Mouse (Mus musculus): Measurements from ENCODE around the gene Alkbh1. TPM values are rescaled to one million over a fixed set of nuclear protein-coding genes. Genes with fewer than 3 reads are reported as not detected.

The Alkbh1 gene
- polyA plus RNA-seq, 1 experiment from 2014 or later, result 52.6 TPM

DNA sequence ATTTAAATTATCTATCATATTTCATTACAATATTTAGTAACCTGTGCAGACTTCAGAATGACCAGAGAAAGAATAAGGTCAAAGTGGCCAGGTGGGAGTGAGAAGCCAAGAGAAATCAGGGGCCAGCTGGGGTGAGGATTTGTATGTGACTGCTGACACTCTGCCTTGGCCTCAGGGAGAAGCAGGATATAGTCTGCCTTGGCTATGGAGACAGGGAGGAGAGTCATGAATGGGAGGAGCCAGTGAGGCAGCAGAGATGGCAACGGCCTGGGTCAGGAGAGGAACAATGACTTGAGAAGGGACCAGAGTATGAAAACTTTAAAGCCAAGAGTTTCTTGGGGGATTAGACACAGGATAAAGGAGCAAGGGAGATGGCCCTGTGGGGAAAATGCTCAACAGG is 20.1 kb downstream of the Alkbh1 start:
- Histone ChIP-seq H3K9ac (ENCODE audit: low read depth, low read length) (no peak overlapping the region), H3K9me3 (replicated peaks; ENCODE audit: control insufficient read depth, low read length) (no peaks in the 10 kb centered on the region), H3K36me3 (ENCODE audit: control insufficient read depth, insufficient read depth, low read length) (peaks cover 19% of the 10 kb centered on the region), H3K27me3 (ENCODE audit: control insufficient read depth, insufficient read depth, low read length) (no peaks in the 10 kb centered on the region), H3K4me2 (no peak overlapping the region), H3K4me3 (ENCODE audit: low read depth, low read length) (no peak overlapping the region), H3K4me1 (ENCODE audit: control insufficient read depth, insufficient read depth, low read length) (0 out of 2 replicates have a peak, but pooled peaks cover 2% of the 10 kb centered on the region), H3K27ac (ENCODE audit: low read depth, low read length) (no peak overlapping the region)
- ATAC-seq (replicated peaks; ENCODE audit: insufficient number of reproducible peaks, low FRiP score, low TSS enrichment), result no peak
- 52% methylated on average over 1 of the region's 1 CpGs for WGBS (ENCODE audit: insufficient replicate concordance)

DNA sequence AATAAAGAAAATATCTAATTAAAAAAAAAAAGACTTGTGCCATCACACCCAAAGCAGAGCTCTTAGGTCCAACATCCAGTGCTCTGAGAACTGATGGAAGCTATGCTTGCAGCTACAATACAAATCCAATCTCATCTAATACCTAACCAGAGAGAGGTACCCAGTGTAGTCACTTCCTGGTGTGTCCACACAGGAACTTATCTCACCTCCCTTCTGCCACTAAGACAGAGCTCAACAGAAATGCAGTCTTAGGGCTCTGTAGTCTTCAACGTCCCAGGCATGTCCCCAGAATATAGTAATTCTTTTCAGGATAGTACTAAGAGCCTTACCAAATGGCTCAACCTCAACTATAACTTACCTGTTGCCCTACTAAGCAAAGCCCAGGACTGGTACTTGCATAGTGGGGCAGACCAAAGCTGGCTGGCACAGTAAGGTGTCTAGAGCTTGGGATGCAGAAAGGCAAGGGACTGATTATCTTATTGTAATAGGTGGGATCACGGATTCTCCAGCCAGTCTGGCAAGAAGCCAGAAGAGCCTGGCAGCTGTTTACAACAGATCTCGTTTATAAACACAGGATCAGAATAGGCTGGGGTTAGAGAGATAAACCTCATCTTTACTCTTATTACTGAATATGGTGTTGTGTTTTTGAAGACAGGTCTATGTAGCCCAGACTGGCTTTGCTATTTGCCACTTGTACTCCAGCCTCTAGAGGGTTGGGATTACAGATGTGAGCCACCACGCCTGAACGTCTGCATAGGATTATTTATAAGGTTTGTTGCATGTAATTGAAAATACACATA is 21.9 kb downstream of the Alkbh1 start:
- Histone ChIP-seq H3K4me2 (no peak overlapping the region), H3K4me1 (ENCODE audit: control insufficient read depth, insufficient read depth, low read length) (0 out of 2 replicates have a peak, but pooled peaks cover 2% of the 10 kb centered on the region), H3K36me3 (ENCODE audit: control insufficient read depth, insufficient read depth, low read length) (peaks cover 4% of the 10 kb centered on the region; the same call in 1 of the 2 replicates), H3K27ac (ENCODE audit: low read depth, low read length) (no peak overlapping the region), H3K4me3 (ENCODE audit: low read depth, low read length) (no peak overlapping the region), H3K9me3 (replicated peaks; ENCODE audit: control insufficient read depth, low read length) (no peaks in the 10 kb centered on the region), H3K27me3 (ENCODE audit: control insufficient read depth, insufficient read depth, low read length) (no peaks in the 10 kb centered on the region), H3K9ac (ENCODE audit: low read depth, low read length) (no peak overlapping the region)
- 71% methylated on average over 5 of the region's 5 CpGs for WGBS (ENCODE audit: insufficient replicate concordance)
- ATAC-seq (replicated peaks; ENCODE audit: insufficient number of reproducible peaks, low FRiP score, low TSS enrichment), result no peak

DNA sequence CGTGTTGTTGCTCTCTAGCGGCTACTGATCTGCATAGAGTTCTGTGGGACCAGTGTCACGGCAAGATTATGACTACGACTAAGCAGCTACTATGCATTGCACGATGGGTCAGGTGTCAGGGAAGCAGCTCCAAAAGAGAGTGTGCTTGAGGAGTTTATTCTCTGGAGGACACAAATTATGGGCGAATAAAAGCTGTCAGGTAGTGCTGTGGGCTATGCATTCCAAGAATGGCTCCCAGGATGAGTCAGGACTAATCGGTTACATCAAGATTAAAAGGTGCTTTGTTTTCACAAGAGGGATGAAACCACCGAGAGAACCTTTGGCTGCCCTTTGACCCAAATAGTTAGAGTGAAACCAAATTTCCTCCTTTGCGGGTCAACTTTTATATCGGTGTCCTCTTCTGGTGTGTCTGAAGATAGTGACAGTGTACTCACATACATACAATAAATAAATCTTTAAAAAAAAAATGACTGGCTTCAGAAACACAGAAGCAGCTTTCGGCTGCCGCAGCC is 23.8 kb downstream of the Alkbh1 start:
- no peak overlapping the region for H3K9ac ChIP-seq (ENCODE audit: low read depth, low read length)
- 70% methylated on average over 12 of the region's 12 CpGs for WGBS (ENCODE audit: insufficient replicate concordance)
- H3K4me1 ChIP-seq (ENCODE audit: control insufficient read depth, insufficient read depth, low read length), result 0 out of 2 replicates have a peak, but pooled peaks cover 2% of the 10 kb centered on the region

DNA sequence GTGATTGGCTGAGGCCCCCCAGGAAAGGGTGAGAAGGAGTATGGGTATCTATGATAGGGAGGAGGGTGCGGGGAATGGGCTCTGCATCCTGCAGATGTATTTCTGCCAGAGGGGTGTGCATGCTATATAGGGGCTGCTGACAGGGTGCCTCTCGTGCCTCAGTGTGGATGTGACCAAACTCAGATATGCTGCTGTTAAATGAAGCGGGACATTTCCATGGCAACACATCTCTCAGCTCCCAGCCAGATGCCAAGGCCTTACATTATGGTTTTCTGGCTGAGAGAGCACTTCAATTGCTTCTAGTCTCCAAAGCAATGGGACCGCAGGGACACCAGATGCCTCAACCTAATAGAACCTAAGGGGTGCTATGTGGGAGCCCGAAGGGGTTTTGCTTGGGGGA is 24.9 kb downstream of the Alkbh1 start:
- WGBS (ENCODE audit: insufficient replicate concordance), result 80% methylated on average over 5 of the region's 5 CpGs
- Histone ChIP-seq H3K4me1 (ENCODE audit: control insufficient read depth, insufficient read depth, low read length) (0 out of 2 replicates have a peak, but pooled peaks cover 2% of the 10 kb centered on the region), H3K9ac (ENCODE audit: low read depth, low read length) (no peak overlapping the region), H3K36me3 (ENCODE audit: control insufficient read depth, insufficient read depth, low read length) (peaks cover 3% of the 10 kb centered on the region; the same call in 1 of the 2 replicates), H3K9me3 (replicated peaks; ENCODE audit: control insufficient read depth, low read length) (no peaks in the 10 kb centered on the region), H3K27me3 (ENCODE audit: control insufficient read depth, insufficient read depth, low read length) (no peaks in the 10 kb centered on the region), H3K4me2 (no peak overlapping the region), H3K27ac (ENCODE audit: low read depth, low read length) (no peak overlapping the region), H3K4me3 (ENCODE audit: low read depth, low read length) (no peak overlapping the region)
- ATAC-seq (replicated peaks; ENCODE audit: insufficient number of reproducible peaks, low FRiP score, low TSS enrichment), result no peak

More for the DNA sequence above, 23.8 kb downstream of the Alkbh1 start:
- H3K4me2 ChIP-seq, result no peak overlapping the region
- peaks cover 3% of the 10 kb centered on the region; the same call in 1 of the 2 replicates for H3K36me3 ChIP-seq (ENCODE audit: control insufficient read depth, insufficient read depth, low read length)
- no peaks in the 10 kb centered on the region for H3K9me3 ChIP-seq (replicated peaks; ENCODE audit: control insufficient read depth, low read length)
- no peak overlapping the region for H3K27ac ChIP-seq (ENCODE audit: low read depth, low read length)
- no peak overlapping the region for H3K4me3 ChIP-seq (ENCODE audit: low read depth, low read length)
- ATAC-seq (replicated peaks; ENCODE audit: insufficient number of reproducible peaks, low FRiP score, low TSS enrichment), result no peak
- H3K27me3 ChIP-seq (ENCODE audit: control insufficient read depth, insufficient read depth, low read length), result no peaks in the 10 kb centered on the region

DNA sequence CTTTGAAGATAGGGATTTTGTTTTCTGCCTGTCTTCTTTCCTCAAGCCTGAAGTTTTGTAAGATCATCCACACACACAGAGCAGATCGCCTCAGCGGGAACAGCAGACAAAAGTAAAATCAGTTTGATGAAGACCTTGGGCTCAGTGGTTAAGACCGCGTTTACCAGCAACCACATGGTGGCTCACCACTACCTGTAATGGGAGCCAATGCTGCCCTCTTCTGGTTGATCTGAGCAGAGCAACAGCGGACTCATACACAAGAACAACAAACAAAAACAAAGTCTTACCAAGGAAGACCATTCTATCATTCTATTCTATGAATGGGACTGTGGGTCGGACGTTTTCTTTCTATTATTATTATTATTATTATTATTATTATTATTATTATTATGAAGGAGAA is 27.1 kb downstream of the Alkbh1 start:
- Histone ChIP-seq H3K36me3 (ENCODE audit: control insufficient read depth, insufficient read depth, low read length) (no peaks in the 10 kb centered on the region), H3K4me2 (no peak overlapping the region), H3K27ac (ENCODE audit: low read depth, low read length) (no peak overlapping the region), H3K9me3 (replicated peaks; ENCODE audit: control insufficient read depth, low read length) (no peaks in the 10 kb centered on the region), H3K4me3 (ENCODE audit: low read depth, low read length) (no peak overlapping the region), H3K4me1 (ENCODE audit: control insufficient read depth, insufficient read depth, low read length) (0 out of 2 replicates have a peak, but pooled peaks cover 3% of the 10 kb centered on the region), H3K9ac (ENCODE audit: low read depth, low read length) (no peak overlapping the region), H3K27me3 (ENCODE audit: control insufficient read depth, insufficient read depth, low read length) (no peaks in the 10 kb centered on the region)
- no peak for ATAC-seq (replicated peaks; ENCODE audit: insufficient number of reproducible peaks, low FRiP score, low TSS enrichment)
- 25% methylated on average over 7 of the region's 7 CpGs for WGBS (ENCODE audit: insufficient replicate concordance)

DNA sequence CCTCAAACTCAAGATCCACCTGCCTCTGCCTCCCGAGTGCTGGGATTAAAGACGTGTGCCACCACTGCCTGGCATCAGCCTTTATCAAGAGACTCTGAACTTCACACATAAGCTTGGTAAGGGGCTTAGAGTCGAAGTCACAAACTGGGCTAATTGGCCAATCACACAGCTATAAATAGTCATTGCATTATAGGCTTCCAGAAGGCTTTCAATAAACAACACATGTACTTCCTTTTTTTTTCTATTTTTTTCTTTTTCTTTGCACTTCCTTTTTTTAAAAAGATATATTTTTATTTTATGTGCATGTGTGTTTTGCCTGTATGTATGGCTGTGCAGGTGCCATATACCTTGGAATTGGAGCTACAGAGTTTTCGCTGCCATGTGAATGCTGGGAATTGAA is 28.5 kb downstream of the Alkbh1 start:
- H3K27ac ChIP-seq (ENCODE audit: low read depth, low read length), result no peak overlapping the region
- ATAC-seq (replicated peaks; ENCODE audit: insufficient number of reproducible peaks, low FRiP score, low TSS enrichment), result no peak
- 68% methylated on average over 4 of the region's 4 CpGs for WGBS (ENCODE audit: insufficient replicate concordance)
- H3K36me3 ChIP-seq (ENCODE audit: control insufficient read depth, insufficient read depth, low read length), result no peaks in the 10 kb centered on the region
- H3K4me1 ChIP-seq (ENCODE audit: control insufficient read depth, insufficient read depth, low read length), result 0 out of 2 replicates have a peak, but pooled peaks cover 5% of the 10 kb centered on the region
- H3K4me2 ChIP-seq, result no peak overlapping the region
- no peak overlapping the region for H3K4me3 ChIP-seq (ENCODE audit: low read depth, low read length)
- H3K27me3 ChIP-seq (ENCODE audit: control insufficient read depth, insufficient read depth, low read length), result no peaks in the 10 kb centered on the region
- H3K9me3 ChIP-seq (replicated peaks; ENCODE audit: control insufficient read depth, low read length), result no peaks in the 10 kb centered on the region
- no peak overlapping the region for H3K9ac ChIP-seq (ENCODE audit: low read depth, low read length)

DNA sequence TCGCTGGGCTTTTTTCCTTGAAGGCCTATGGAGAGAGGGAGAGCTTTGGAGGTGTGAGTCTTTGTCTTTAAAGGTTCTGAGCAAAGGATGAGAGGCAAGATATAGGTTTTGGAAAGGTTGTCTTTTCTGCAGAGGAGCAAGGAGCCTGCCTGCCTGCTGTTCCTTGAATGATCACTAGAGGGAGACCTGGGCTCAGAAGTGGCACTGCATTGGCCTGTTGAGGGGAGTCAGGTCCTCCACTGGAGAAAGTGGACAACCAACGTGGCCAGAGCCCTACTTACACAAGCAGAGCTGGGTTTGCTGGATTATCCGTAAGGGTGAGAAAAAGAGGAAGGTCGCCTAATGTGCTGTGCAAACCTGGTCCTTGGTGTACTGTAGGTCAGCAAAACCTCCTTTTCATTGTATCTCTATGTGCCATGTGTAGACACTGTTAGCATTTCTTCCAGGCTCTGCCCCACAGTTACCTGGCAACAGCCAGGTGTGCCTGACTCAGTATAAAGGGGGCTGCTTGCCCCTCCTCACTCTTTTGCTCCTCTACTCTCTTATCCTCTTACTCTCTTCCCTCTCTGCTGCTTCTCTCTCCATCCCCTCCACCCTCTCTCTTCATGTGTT is 30.5 kb downstream of the Alkbh1 start:
- Histone ChIP-seq H3K4me1 (ENCODE audit: control insufficient read depth, insufficient read depth, low read length) (0 out of 2 replicates have a peak, but pooled peaks cover 3% of the 10 kb centered on the region), H3K27ac (ENCODE audit: low read depth, low read length) (no peak overlapping the region), H3K27me3 (ENCODE audit: control insufficient read depth, insufficient read depth, low read length) (no peaks in the 10 kb centered on the region), H3K4me2 (no peak overlapping the region), H3K9me3 (replicated peaks; ENCODE audit: control insufficient read depth, low read length) (no peaks in the 10 kb centered on the region), H3K4me3 (ENCODE audit: low read depth, low read length) (no peak overlapping the region), H3K36me3 (ENCODE audit: control insufficient read depth, insufficient read depth, low read length) (no peaks in the 10 kb centered on the region), H3K9ac (ENCODE audit: low read depth, low read length) (no peak overlapping the region)
- ATAC-seq (replicated peaks; ENCODE audit: insufficient number of reproducible peaks, low FRiP score, low TSS enrichment), result no peak
- 25% methylated on average over 4 of the region's 4 CpGs for WGBS (ENCODE audit: insufficient replicate concordance)

DNA sequence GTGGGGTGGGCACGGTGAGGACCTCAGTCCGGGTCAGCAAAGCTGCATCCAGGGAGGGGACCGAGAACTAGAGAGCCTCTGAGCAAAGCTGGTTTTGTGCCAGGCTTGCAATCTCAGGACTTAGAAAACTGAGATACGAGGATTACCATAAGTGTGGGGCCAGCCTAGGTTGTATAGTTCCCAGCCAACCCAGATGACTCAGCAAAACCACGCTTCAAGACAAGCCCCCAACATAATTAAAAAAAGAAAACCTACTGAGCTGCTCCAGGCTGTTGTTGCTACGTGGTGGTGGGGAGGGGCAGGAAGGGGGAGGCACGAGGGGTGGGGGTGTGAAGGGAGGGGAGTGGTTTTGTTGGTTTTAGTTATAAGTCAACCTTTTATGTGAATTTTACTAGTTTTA is 32.8 kb downstream of the Alkbh1 start:
- Histone ChIP-seq H3K4me3 (ENCODE audit: low read depth, low read length) (no peak overlapping the region), H3K27me3 (ENCODE audit: control insufficient read depth, insufficient read depth, low read length) (no peaks in the 10 kb centered on the region), H3K4me1 (ENCODE audit: control insufficient read depth, insufficient read depth, low read length) (peaks cover 6% of the 10 kb centered on the region; the same call in 1 of the 2 replicates), H3K4me2 (0 out of 2 replicates have a peak overlapping the region, but pooled peaks have one; percentile 4), H3K9me3 (replicated peaks; ENCODE audit: control insufficient read depth, low read length) (no peaks in the 10 kb centered on the region), H3K9ac (ENCODE audit: low read depth, low read length) (no peak overlapping the region), H3K36me3 (ENCODE audit: control insufficient read depth, insufficient read depth, low read length) (no peaks in the 10 kb centered on the region), H3K27ac (ENCODE audit: low read depth, low read length) (no peak overlapping the region)
- WGBS (ENCODE audit: insufficient replicate concordance), result 25% methylated on average over 7 of the region's 7 CpGs
- peak; percentile 33; the same call in 1 of the 2 replicates for ATAC-seq (replicated peaks; ENCODE audit: insufficient number of reproducible peaks, low FRiP score, low TSS enrichment)
